Mouse (Mus musculus): Measurements from ENCODE around the gene 2200002D01Rik. TPM values are rescaled to one million over a fixed set of nuclear protein-coding genes. Genes with fewer than 3 reads are reported as not detected.

Gene 2200002D01Rik
- polyA plus RNA-seq, 1 experiment, result 42.4 TPM

GRCm38 (mm10) chr7:29284523-29284922, 36.3 kb upstream of the 2200002D01Rik start:
- no peaks in the 10 kb centered on the region for H3K36me3 ChIP-seq (ENCODE audit: control insufficient read depth, insufficient read depth)
- H3ac ChIP-seq (ENCODE audit: control insufficient read depth, insufficient read length), result no peak overlapping the region
- no peak overlapping the region for H3K4me2 ChIP-seq (ENCODE audit: low read depth)
- no peak overlapping the region for H3K4me3 ChIP-seq
- H3K27me3 ChIP-seq (ENCODE audit: control insufficient read depth, insufficient read depth, insufficient read length), result peaks cover 24% of the 10 kb centered on the region
- no peaks in the 10 kb centered on the region for H3K79me2 ChIP-seq (ENCODE audit: control insufficient read depth, insufficient read depth)
- TF ChIP-seq TCF12 (IDR thresholded peaks at IDR 0.05; ENCODE audit: insufficient read depth, poor library complexity, severe bottlenecking), result no peak
- TF ChIP-seq TCF3 (IDR thresholded peaks at IDR 0.05; ENCODE audit: insufficient read length, low read depth), result no peak
- no peak for TF ChIP-seq REST (IDR thresholded peaks at IDR 0.05; ENCODE audit: insufficient read depth, insufficient read length)

DNA sequence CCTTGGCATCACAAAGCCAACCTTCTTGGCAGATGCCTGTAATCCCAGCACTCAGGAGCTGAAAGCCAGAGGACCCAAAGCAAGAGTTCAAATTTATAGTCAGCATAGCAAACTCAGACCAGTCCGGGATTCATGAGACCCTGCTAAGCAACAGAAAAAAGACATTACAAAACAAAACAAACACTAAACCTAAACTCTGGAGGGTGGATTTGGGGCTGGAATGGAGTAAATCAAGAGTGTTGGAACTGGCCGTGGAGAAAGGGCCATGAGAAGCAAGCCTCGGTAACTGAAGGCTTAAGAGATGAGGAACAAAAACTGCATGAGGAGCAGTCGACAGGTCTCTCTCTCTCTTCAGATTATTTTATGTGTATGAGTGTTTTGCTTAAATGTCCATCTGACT, 35.6 kb upstream of the 2200002D01Rik start:
- Histone ChIP-seq H3K79me2 (ENCODE audit: control insufficient read depth, insufficient read depth) (no peaks in the 10 kb centered on the region), H3K36me3 (ENCODE audit: control insufficient read depth, insufficient read depth) (no peaks in the 10 kb centered on the region), H3K4me2 (ENCODE audit: low read depth) (no peak overlapping the region), H3K27me3 (ENCODE audit: control insufficient read depth, insufficient read depth, insufficient read length) (peaks cover 24% of the 10 kb centered on the region), H3ac (ENCODE audit: control insufficient read depth, insufficient read length) (no peak overlapping the region), H3K4me3 (no peak overlapping the region)
- TF ChIP-seq TCF3 (IDR thresholded peaks at IDR 0.05; ENCODE audit: insufficient read length, low read depth) (no peak), MYOD1 (IDR thresholded peaks at IDR 0.05; ENCODE audit: control insufficient read depth in 1 of 3, insufficient read length in 2 of 3, low read depth in 2 of 3) (no peak), MYOG (IDR thresholded peaks at IDR 0.05; ENCODE audit: control insufficient read depth in 1 of 3, insufficient read depth in 1 of 3, insufficient read length in 2 of 3, low read depth in 2 of 3) (no peak), TCF12 (IDR thresholded peaks at IDR 0.05; ENCODE audit: insufficient read depth, poor library complexity, severe bottlenecking) (no peak), SRF (IDR thresholded peaks at IDR 0.05; ENCODE audit: control insufficient read depth, insufficient read length, low read depth) (no peak), POLR2AphosphoS2 (IDR thresholded peaks at IDR 0.05; ENCODE audit: insufficient read length, low read depth) (no peak), CEBPB (IDR thresholded peaks at IDR 0.05; ENCODE audit: insufficient read depth, poor library complexity, severe bottlenecking) (no peak), MAX (IDR thresholded peaks at IDR 0.05; ENCODE audit: low read depth) (no peak), USF1 (IDR thresholded peaks at IDR 0.05; ENCODE audit: low read depth) (no peak), REST (IDR thresholded peaks at IDR 0.05; ENCODE audit: insufficient read depth, insufficient read length) (no peak), POLR2A (IDR thresholded peaks at IDR 0.05; ENCODE audit: insufficient read length, low read depth) (no peak), E2F4 (IDR thresholded peaks at IDR 0.05; ENCODE audit: insufficient read depth) (no peak)

DNA sequence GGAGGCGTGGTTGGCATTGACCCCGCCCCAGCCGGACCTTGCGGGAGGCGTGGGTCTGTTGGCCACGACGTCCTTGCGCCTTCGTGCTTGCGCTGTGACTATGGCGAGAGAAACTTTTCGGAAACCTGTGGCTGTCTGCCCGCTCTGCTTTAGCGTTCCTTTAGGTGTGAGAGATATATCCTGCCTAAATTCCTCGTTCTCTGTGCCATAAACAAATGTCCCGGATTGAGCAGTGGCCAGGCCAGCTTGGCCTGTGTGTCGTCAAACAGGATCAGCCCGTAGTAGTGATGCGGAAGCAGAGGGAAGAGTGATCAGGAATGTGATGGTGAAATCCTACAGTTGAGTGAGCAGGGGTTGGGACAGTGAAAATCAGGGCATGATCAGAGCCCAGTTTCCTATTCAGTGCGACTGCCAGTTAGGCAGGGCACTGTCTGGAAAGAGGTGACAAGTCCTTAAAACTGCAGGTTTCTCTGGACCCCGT, 33.8 kb upstream of the 2200002D01Rik start:
- Histone ChIP-seq H3K4me2 (ENCODE audit: low read depth) (no peak overlapping the region), H3K36me3 (ENCODE audit: control insufficient read depth, insufficient read depth) (no peaks in the 10 kb centered on the region), H3K4me3 (no peak overlapping the region), H3K79me2 (ENCODE audit: control insufficient read depth, insufficient read depth) (no peaks in the 10 kb centered on the region), H3K27me3 (ENCODE audit: control insufficient read depth, insufficient read depth, insufficient read length) (peaks cover 24% of the 10 kb centered on the region), H3ac (ENCODE audit: control insufficient read depth, insufficient read length) (no peak overlapping the region)
- no peak for TF ChIP-seq E2F4 (IDR thresholded peaks at IDR 0.05; ENCODE audit: insufficient read depth)
- TF ChIP-seq SRF (IDR thresholded peaks at IDR 0.05; ENCODE audit: control insufficient read depth, insufficient read length, low read depth), result no peak
- no peak for TF ChIP-seq TCF12 (IDR thresholded peaks at IDR 0.05; ENCODE audit: insufficient read depth, poor library complexity, severe bottlenecking)
- TF ChIP-seq MYOG (IDR thresholded peaks at IDR 0.05; ENCODE audit: control insufficient read depth in 1 of 3, insufficient read depth in 1 of 3, insufficient read length in 2 of 3, low read depth in 2 of 3), result no peak

GRCm38 (mm10) chr7:29281201-29282073, 33.2 kb upstream of the 2200002D01Rik start, which contains the start of gene Spint2:
Gene Spint2, minus strand, starts transcription at chr7:29281912.
- Histone ChIP-seq H3K4me2 (ENCODE audit: low read depth) (no peak within 1 kb of the TSS), H3K27me3 (ENCODE audit: control insufficient read depth, insufficient read depth, insufficient read length) (peaks cover 24% of the 10 kb centered on the region)

DNA sequence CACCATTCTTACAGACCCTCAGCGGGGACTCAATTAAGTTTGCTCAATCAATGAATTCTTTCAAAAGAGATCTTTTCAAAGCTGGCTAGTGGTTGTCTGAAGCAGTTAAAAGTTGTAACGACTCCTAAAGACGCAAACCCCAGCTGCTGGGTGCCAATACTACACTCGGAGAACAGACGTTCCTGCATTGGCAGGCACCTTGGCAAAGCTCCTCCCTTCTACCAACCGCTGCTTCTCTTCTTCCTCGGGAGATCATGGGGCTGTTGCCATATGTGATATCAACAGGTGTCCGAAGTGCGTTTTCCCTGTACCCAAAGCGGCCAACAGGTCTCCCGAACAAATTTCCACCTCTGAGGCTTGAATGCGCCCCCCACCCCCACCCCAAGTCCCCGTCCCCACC, 32.5 kb upstream of the 2200002D01Rik start:
- H3K36me3 ChIP-seq (ENCODE audit: control insufficient read depth, insufficient read depth), result no peaks in the 10 kb centered on the region
- H3K4me2 ChIP-seq (ENCODE audit: low read depth), result no peak overlapping the region
- no peak for TF ChIP-seq TCF3 (IDR thresholded peaks at IDR 0.05; ENCODE audit: insufficient read length, low read depth)
- TF ChIP-seq REST (IDR thresholded peaks at IDR 0.05; ENCODE audit: insufficient read depth, insufficient read length), result no peak
- TF ChIP-seq CEBPB (IDR thresholded peaks at IDR 0.05; ENCODE audit: insufficient read depth, poor library complexity, severe bottlenecking), result no peak
- no peak overlapping the region for H3ac ChIP-seq (ENCODE audit: control insufficient read depth, insufficient read length)
- no peaks in the 10 kb centered on the region for H3K79me2 ChIP-seq (ENCODE audit: control insufficient read depth, insufficient read depth)
- peaks cover 24% of the 10 kb centered on the region for H3K27me3 ChIP-seq (ENCODE audit: control insufficient read depth, insufficient read depth, insufficient read length)
- H3K4me3 ChIP-seq, result no peak overlapping the region

More at GRCm38 (mm10) chr7:29281201-29282073, 33.2 kb upstream of the 2200002D01Rik start, which contains the start of gene Spint2:
- Histone ChIP-seq H3ac (ENCODE audit: control insufficient read depth, insufficient read length) (no peak within 1 kb of the TSS), H3K4me3 (no peak within 1 kb of the TSS), H3K79me2 (ENCODE audit: control insufficient read depth, insufficient read depth) (no peaks in the 10 kb centered on the region), H3K36me3 (ENCODE audit: control insufficient read depth, insufficient read depth) (no peaks in the 10 kb centered on the region)
- TF ChIP-seq E2F4 (IDR thresholded peaks at IDR 0.05; ENCODE audit: insufficient read depth) (no peak), POLR2AphosphoS2 (IDR thresholded peaks at IDR 0.05; ENCODE audit: insufficient read length, low read depth) (no peak), USF1 (IDR thresholded peaks at IDR 0.05; ENCODE audit: low read depth) (no peak)
